Mouse (Mus musculus): ENCODE results near the gene Faim.

Gene Faim

GRCm38 (mm10) chr9:98974898-98975297 lies 11.3 kb upstream of the Faim start:
- no peak for DNase-seq (ENCODE audit: low spot score in 2 of 2)

- DNase-seq (ENCODE audit: low spot score in 2 of 2) = no peak
Measured at GRCm38 (mm10) chr9:98976081-98976480, 10.1 kb upstream of the Faim start.

GRCm38 (mm10) chr9:98976520-98976919 lies 9.7 kb upstream of the Faim start:
- no peak for DNase-seq (ENCODE audit: low spot score in 2 of 2)

- peak; percentile 85 to 91 for DNase-seq (ENCODE audit: low spot score in 2 of 2)
Measured at GRCm38 (mm10) chr9:98979431-98980416, 6.4 kb upstream of the Faim start.

DNA sequence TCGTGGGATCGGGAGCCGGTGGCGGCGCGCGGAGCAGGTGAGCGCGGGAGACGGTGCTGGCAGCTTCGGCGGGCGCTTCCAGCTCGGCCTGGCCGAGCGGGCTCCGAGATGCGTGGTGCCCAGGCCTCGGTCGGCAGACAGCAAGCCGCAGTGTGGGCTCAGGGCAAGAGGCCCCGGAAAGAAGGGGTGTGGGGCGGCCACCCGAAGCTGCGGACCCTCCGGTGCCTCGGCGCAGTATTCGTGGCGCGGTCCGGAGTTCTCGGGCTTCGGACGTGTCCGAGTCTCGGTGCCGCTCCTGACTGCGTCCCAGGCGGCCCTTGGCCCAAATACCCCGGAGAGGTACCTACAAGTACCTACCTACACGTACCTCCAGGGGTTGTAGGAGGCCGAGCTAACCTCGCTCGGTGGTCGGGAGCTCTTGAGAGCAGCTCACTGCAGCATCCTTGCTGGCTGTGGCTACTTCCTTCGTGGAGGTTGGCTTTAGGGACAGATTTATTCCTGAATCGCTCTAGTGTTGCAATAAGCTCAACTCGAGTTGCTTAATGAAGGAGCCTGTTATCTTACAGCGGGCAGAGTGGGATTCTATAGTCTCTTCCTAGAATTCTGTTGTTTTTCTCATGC lies 413 bp downstream of the Faim start:
- DNase-seq (ENCODE audit: low spot score in 2 of 2) = no peak

DNA sequence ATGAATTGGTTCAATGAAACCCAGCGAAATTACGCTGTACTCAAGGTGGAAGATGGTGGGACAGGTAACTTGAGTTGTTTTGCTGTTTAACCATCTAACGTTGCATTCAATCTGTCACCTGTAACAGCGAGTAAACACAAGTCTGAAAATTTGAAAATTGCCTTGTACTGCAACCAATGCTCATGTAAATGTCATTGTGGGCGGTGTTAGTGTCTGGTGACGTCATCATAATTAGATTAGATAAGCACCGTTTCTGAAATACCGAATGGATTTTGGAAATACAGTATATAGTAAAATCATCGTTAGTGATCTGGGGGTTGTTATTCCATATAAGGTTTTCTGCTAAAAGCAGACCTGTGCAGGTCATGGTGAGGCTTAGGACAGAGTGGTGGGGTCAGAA lies 958 bp downstream of the Faim start:
- DNase-seq (ENCODE audit: low spot score in 2 of 2) = no peak

- DNase-seq (ENCODE audit: low spot score in 2 of 2) = no peak
Measured at GRCm38 (mm10) chr9:98994103-98994502, 7.9 kb downstream of the Faim start.

GRCm38 (mm10) chr9:98999881-99000339 lies 13.7 kb downstream of the Faim start:
- peak in 1 of 2 experiments; percentile 43 for DNase-seq (ENCODE audit: low spot score in 2 of 2)

DNA sequence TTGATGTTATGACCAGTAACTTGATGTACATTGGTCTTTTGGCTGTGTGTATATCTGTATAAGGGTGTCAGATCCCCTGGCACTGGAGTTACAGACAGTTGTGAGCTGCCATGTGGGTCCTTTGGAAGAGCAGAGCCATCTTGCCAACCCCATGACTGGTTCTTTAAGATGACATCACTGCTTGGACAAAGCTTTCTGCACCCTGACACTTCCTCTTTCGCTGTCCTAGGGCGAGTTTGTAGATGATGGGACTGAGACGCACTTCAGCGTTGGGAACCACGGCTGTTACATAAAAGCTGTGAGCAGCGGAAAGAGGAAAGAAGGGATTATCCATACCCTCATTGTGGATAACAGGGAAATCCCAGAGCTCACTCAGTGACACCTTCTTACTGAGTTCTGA lies 15.2 kb downstream of the Faim start:
- DNase-seq (ENCODE audit: low spot score in 2 of 2) = no peak

DNA sequence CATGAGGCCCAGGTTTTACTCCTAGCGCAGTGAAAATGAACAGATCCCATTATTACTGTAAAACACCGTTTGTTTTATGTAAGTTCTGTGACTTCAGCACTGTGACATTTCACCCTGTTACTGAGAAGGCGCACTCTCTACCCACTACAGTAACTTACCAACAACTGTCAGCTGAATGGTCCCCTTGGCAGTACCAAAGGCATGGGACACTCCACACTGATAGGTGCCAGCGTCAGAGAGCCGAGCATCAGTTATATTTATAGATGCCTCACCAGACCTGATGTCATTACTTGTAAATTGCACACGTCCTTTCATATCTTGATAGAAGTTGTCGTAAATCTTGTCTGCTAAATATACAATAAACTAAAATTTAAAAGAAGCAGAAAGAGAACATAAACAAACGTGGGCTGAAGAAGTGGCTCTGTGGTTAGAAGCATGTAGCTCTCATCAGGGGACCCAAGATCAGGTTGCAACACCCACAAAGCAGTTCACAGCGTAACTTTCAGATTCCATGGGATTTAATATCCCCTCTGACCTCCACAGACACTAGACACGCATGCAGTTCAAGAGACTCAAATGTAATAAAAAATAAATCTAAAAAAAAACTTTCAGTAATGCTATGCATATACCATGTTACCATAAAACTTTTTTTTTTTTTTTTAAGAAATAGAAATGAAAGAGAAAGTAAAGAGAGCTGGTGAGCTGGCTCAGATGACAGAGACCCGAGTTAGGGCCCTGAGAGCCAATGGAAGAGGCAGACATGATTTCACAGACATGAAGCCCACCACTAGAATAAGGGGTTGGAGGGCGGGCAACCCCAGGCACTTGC lies 23.1 kb downstream of the Faim start:
- no peak for DNase-seq (ENCODE audit: low spot score in 2 of 2)

DNA sequence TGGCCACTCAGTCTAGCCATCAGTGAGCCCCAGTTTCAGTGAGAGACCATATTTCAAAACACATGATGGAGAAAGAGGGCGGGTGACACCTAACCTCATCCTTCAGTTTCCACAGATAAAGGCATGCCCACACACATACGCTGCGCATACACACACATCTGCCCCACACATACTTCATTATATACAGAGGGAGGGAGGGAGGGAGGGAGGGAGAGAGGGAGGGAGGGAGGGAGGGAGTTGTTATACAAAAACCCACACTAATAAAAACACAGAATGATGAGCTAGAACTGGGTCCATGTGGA lies 23.7 kb downstream of the Faim start:
- no peak for DNase-seq (ENCODE audit: low spot score in 2 of 2)

DNA sequence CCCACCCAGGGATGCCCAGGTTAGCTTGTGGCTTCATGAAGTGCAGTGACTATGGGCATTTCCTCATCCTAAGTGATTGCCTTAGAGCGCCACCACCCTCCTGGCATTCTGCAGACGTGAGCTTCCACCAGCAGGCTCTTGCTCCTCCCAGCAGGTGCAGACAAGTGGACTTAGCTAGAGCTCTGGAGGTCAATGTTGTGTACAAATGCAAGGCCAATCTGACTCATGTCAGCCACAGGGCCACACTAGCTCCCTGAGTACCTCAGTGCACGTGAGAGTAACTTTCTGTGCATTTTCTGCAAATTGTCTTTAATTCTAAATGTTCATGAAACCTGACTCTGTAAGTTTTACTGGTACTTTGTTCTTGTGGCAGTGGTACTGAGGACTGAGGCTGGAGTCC lies 30.1 kb downstream of the Faim start:
- no peak for DNase-seq (ENCODE audit: low spot score in 2 of 2)

- DNase-seq (ENCODE audit: low spot score in 2 of 2) = no peak
Measured at GRCm38 (mm10) chr9:99016759-99017158, 30.6 kb downstream of the Faim start.

DNA sequence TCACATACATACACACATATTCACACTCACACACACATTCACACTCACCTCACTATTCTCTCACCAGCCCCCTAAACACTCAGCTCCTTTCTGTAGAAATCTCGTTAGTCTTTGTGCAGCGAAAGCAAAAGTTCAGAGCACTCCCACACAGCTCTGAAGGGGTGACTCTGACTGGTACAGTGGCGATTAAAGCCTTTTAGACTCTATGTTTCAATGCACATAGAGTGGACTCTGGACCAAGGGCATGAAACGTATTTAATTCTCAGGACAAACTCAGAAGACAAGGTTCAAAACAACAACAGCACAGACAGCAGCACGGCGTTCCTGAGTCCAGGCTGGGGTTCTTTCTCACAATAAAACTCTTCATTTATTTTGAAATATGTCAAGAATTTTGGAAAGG lies 31.5 kb downstream of the Faim start:
- no peak for DNase-seq (ENCODE audit: low spot score in 2 of 2)

- DNase-seq (ENCODE audit: low spot score in 2 of 2) = no peak
Measured at GRCm38 (mm10) chr9:99021166-99021565, 35.0 kb downstream of the Faim start.

DNA sequence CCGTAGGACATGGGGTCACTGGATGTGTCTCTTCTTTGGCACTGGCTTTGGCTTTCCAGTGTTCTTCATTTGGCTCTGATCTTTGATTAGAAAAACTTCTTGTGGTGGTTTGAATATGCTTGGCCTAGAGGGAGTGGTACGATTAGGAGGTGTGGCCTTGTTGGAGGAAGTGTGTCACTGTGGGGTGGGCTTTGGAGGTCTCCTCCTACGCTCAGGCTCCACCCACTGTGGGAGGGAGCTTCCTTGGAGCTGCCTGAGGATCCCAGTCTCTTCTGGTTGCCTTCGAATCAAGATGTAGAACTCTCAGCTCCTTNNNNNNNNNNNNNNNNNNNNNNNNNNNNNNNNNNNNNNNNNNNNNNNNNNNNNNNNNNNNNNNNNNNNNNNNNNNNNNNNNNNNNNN lies 35.6 kb downstream of the Faim start:
- DNase-seq (ENCODE audit: low spot score in 2 of 2) = no peak

DNA sequence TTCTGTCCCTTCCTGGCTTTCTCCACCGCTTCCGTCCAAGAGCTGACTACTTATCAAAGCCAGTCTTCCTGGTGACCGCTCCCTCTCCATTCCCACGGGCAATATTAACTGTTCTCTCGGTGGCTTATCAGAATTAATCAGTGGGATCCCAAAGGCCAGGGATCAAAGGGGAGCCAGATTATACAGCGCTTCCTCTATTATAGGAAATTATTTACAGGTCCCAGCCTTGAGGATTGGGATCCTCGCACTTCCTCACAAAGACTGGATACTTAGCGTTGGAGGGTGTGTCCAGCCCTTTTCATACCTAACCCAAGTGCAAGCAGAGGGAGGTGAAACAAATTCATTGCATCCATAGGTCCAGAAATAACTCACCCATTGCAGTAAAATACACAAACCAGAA lies 45.9 kb downstream of the Faim start:
- no peak for DNase-seq (ENCODE audit: low spot score in 2 of 2)

GRCm38 (mm10) chr9:99034111-99034510 lies 47.9 kb downstream of the Faim start:
- no peak for DNase-seq (ENCODE audit: low spot score in 2 of 2)

DNA sequence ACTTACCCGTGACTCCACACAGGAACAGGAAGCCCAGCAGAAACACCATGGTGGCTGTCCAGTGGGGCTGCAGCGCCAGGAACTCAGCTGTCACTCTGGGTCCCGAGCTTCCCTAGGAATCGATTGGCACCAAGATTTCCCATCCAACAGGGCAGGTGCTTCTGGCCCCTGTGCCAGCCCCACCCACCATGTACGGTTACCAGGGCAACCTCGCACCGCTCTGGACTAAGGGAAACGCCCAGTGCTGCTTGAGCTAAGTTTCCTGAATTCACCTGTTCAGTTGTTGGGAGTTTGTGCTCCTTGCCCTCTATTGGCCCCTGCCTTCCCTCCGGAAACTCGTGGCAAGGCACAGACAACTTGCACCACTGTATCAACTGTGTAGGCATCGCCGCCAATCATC lies 49.4 kb downstream of the Faim start, which contains the start of gene Gm1123:
Gene Gm1123, minus strand, starts transcription at position 141 of the 400 bp plus-strand sequence.
- no peak for DNase-seq (ENCODE audit: low spot score in 2 of 2)

DNA sequence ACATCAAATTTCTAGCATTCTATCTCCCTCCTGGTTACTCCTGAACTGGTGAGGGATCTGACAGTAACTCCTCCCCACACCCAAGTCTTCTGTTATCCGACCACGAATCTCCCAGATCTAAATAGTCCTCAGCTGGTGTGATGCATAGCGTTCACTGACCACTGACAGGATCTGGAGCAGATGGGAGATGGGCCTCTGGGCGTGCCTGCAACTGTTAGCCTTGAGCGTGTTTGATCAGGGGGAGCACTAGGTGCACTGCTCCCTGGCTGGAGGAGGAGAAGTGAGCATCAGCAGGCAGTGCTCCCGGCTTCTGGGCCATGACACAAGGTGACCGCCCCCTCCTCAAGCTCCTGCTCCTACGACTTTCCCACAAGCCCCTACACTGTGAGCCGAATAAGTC lies 55.8 kb downstream of the Faim start:
- DNase-seq (ENCODE audit: low spot score in 2 of 2) = no peak

- no peak for DNase-seq (ENCODE audit: low spot score in 2 of 2)
Measured at GRCm38 (mm10) chr9:99042641-99043040, 56.5 kb downstream of the Faim start.

DNA sequence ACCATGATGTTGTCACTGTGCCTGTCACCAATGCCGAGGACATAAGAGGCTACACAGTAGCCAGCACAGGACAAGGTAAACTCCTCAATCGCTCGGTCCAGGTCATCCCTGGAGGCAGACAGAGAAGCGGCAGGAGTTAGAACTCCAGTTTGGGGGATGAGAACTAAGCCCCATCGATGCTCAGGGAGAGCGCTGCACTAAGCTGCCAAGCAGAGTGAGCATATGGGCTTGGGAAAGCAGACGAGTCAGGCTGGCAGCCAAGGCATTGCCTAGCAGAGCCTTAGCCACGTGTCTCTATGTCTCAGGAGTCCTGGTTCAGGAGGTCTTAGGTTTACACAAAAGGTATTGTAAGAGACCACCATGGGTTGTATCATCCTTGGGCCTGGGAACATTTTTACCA lies 58.6 kb downstream of the Faim start:
- DNase-seq (ENCODE audit: low spot score in 2 of 2) = no peak
